Mouse (Mus musculus): ENCODE results near the gene Pcca.

The Pcca gene

GRCm38 (mm10) chr14:122747860-122748842 is 214.0 kb downstream of the Pcca start:
- no peak for DNase-seq (ENCODE audit: low read depth, low spot score)

DNA sequence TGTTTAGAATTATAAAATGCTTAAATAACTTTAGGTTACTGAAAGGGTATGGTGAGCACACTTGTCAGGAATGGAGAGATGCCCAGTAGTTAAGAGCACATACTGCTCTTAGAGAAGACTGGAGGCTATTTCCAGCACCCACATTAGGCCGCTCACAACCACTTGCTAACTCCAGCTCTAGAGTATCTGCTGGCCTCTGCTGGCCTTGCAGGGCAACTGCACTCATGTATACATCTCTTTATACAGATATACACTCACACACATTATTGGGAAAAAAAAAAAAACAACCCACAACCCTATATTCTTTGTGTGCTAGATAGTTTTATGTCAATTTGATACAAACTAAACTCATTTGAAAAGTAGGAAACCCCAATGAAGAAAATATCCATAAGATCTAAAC is 217.4 kb downstream of the Pcca start:
- no peak for DNase-seq (ENCODE audit: low read depth, low spot score)

DNA sequence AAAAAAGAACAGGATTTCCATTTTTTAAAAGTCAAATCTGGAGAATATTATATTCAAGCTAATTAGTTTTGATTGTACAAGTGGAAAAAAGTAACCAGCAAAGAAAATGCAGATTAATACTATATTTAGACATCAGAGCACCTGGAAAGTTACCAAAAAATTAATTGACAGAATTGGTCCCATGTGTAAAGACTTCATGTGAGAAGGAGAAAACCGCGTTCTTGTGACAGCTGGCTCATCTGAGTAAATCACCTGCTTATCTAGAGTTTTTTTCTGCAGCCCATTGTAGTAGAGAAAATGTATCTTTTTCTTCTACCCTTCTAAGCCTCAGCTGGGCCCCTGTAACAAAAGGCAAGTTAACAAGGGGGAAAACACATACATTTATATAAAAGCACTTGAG is 219.2 kb downstream of the Pcca start:
- DNase-seq (ENCODE audit: low read depth, low spot score): no peak

- DNase-seq (ENCODE audit: low read depth, low spot score): no peak
Observed at GRCm38 (mm10) chr14:122754311-122754710, 220.2 kb downstream of the Pcca start.

DNA sequence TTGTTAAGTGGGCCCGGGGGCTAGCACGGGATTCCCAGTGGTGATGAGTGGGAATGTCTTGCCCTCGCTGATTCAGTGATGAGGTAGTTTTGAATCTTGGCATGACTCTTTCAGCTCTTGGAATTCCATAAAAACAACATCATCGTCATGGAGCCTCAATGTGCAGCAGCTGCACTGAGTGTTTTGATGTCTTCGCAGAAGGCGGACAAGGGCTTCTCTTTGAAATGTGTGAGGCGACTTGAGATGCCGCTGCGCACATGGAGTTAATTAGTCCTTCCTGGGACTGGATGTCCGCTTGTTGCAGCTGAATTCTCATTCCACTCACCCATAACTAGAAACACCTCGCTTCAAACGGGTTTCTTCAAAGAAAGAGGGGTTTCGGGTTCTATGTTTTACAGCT is 221.4 kb downstream of the Pcca start:
- no peak for DNase-seq (ENCODE audit: low read depth, low spot score)

GRCm38 (mm10) chr14:122756671-122757070 is 222.5 kb downstream of the Pcca start:
- no peak for DNase-seq (ENCODE audit: low read depth, low spot score)

DNA sequence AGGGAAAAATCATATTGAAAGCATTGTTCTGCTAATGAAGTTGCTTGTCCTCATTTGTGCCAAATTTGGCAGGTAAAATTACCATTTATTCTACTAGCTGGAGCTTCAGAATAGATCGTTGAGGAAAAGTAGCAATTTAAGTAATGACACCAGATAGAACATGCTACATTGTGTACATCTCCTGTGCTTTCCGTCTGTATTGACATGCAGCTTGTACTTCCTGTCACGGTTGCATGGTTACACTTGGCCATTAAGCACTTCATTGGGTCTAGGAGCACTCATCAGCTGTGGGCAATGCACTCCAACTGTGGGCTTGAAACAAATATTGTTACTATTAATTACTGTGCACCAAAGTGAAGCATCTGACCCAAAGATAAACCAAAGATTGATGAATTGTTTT is 225.8 kb downstream of the Pcca start:
- DNase-seq (ENCODE audit: low read depth, low spot score): no peak

GRCm38 (mm10) chr14:122760803-122761202 is 226.7 kb downstream of the Pcca start:
- DNase-seq (ENCODE audit: low read depth, low spot score): no peak

GRCm38 (mm10) chr14:122762603-122763002 is 228.5 kb downstream of the Pcca start:
- no peak for DNase-seq (ENCODE audit: low read depth, low spot score)

DNA sequence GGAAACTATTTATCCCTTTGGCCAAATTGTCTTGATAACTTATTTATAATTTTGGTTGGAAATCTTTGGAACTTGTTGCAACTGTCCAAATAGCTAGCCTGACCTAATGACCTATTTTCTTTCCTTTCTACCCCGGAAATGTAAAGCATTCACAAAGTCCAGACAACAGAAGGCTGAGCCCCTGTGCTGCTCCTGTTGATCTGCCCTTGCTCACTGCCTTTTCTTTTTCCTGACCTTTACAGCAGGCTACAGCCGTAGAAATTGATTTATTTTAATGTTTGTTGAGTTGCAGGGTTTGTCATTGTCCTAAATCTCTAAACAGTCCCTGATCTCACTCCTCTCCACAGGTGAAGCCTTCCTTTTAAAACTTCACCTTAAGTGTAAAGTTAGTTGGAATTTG is 231.8 kb downstream of the Pcca start:
- DNase-seq (ENCODE audit: low read depth, low spot score): no peak

DNA sequence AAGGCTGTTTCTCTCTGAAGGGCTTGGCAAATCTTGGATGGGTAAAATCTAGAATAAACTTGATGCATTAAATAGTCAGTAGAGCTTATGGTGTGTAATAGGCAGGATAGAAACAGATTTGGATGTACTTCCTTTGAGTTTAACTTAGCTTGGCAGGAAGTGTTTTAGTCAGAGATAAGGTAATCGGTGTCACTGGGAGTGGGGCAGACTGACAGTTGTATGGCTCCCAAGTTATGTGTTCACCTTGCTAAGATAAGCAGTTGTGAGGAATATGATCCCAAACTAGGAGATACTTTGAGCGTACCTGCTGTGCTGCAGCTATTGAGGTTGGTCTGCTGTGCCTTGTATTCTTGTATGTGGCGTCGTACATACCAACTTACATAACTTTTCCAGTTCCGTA is 232.3 kb downstream of the Pcca start:
- no peak for DNase-seq (ENCODE audit: low read depth, low spot score)

DNA sequence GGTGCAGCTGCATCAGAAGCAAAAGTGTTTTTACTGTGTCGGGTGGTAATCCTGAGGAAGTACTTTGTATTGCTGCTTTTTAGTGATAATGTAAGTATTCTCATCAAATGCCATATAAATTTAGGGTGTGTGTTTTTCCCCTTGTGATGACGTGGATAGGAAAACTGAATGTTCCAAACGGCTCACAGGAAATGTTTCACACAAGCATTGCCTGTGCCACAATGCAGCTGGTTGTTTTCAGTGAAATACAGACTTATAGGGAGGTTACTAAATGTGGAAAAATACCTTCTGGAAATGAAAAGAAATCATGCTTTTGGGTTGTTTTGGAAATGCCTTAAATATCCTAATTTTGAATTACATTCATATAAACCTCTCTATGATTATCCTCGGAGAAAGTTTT is 250.6 kb downstream of the Pcca start:
- DNase-seq (ENCODE audit: low read depth, low spot score): no peak

GRCm38 (mm10) chr14:122788199-122788598 is 254.1 kb downstream of the Pcca start:
- no peak for DNase-seq (ENCODE audit: low read depth, low spot score)

DNA sequence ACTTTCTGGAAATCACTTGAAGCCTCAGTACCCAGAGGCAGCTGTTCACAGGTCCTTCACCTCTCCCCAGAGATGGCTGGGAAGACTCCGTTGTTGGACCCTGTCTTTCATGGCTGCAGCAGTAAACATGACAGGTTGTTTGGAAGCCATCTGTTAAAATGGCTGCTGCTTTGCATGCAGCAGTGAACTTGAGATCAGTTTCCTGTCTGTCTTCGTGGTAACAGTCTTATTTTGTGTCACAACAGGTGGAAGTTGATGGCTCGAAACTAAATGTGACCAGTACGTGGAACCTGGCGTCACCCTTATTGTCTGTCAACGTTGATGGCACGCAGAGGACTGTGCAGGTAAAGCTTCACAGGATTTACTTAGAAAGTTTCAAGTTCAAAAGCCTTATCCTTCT is 256.0 kb downstream of the Pcca start:
- no peak for DNase-seq (ENCODE audit: low read depth, low spot score)

DNA sequence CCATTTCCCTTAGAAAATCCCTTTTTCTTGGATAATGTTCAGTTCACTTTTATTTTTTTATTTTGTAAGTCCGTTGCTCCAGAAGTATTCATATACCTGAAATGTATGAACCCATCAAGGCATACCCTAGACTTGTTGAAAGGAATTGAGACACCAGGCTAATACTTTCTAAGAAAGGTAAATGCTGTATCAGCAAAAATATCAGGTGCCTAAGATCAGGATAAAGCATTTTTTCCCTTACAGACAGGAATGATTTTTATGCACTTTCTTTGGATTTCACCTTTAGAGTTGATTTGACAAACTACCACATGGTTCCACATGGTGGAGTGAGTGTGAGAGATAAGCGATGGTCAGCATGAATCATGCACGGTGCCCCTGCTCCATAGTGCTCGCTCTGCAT is 259.2 kb downstream of the Pcca start:
- DNase-seq (ENCODE audit: low read depth, low spot score): no peak

DNA sequence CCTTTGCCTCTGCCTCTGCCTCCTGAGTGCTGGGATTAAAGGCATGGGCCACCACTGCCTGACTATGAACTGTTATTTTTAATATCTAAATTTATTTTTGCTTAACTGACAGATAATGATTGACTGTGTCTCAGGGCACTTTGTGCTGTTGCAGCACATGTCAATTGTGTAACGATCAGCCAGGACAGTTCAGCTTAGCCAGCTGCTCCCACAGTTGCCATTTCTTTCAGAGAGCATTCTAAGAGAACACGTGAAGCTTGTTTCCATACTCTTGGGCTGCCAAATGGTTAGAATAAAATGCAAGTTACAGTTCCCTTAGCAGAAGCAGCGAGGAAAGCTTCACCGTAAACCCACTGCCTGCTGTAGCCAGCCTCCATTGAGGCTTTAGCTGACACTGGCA is 266.2 kb downstream of the Pcca start:
- no peak for DNase-seq (ENCODE audit: low read depth, low spot score)

DNA sequence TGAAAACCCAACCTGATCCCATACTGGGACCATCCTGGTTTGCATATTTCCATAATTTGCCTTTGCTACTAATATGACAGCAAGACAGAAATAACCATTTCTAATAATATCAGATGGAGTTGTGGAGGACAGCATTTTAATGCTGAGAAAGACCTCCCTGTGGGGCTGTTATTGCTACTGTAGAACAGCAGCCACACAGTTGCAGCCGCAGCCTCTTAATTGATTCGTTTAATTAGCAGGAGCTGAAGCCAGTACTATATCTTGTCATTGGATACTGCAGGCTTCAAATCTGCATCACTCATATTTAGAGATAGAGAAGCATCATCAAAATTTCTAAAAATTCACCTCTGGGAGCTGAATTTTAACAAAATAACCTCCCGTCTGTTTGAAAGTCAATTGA is 286.9 kb downstream of the Pcca start:
- no peak for DNase-seq (ENCODE audit: low read depth, low spot score)

GRCm38 (mm10) chr14:122823791-122824190 is 289.7 kb downstream of the Pcca start:
- DNase-seq (ENCODE audit: low read depth, low spot score): no peak

GRCm38 (mm10) chr14:122825464-122825863 is 291.3 kb downstream of the Pcca start:
- no peak for DNase-seq (ENCODE audit: low read depth, low spot score)

DNA sequence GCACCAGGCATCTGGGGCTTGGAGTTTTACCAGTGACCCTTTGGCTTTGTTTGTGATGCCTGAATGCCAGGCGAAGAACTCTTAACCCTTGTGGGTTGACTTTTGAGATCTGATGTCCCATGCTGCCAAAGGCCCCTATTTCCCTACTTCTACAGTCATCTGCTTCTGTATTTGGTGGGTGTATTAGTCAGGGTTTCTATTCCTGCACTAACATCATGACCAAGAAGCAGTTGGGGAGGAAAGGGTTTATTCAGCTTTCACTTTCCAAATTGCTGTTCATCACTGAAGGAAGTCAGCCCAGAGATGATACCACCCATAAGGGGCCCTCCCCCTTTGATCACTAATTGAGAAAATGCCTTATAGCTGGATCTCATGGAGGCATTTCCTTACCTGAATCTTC is 296.3 kb downstream of the Pcca start:
- DNase-seq (ENCODE audit: low read depth, low spot score): peak; percentile 28

GRCm38 (mm10) chr14:122833666-122834065 is 299.5 kb downstream of the Pcca start:
- no peak for DNase-seq (ENCODE audit: low read depth, low spot score)

GRCm38 (mm10) chr14:122834753-122835152 is 300.6 kb downstream of the Pcca start:
- no peak for DNase-seq (ENCODE audit: low read depth, low spot score)

DNA sequence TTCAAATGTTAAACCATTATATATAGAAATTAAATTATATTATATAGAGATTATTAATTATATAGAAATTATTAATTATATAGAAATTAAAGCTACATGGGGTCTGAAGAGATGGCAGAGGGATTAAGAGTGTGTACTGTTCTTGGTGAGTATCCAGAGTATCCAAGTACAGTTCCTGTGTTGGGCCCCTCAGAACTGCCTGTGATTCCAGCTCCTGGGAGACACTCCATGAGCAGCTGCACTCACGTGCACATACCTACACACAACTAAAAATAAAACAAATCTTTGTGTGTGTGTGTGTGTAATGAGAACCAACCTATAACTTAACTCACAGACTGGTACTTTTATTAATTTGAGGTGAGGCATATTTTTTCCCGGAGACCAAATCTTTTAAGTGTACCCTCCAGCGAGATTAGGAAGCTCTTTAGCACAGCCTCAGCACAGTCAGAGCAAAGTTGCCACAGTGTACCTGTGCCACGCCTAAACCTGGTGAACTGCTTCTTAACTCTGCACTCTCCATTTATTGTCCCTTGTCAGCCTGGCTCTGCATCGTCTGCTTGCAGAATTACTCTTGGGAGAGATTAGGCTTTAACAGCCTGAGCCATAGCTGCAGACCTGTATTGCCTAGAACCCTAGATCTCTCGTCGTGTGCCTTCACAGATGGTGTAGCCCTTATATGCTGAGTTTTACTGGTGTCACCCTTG is 301.5 kb downstream of the Pcca start:
- no peak for DNase-seq (ENCODE audit: low read depth, low spot score)

Measured in CD4-positive, CD25-positive, alpha-beta regulatory T cell, adult 2 months (primary cell).